Mouse (Mus musculus): ENCODE measurements at regions not wholly inside any gene's neighbourhood (a gene's known extent, or its start where the extent isn't known, plus 50 kb on each side); places are given as distances from the start of the nearest gene placed in this dataset.

GRCm38 (mm10) chrX:14592793-14593192, 381.8 kb downstream of the H2al1n start:
- DNase-seq (ENCODE audit: low spot score in 2 of 2): no peak

DNA sequence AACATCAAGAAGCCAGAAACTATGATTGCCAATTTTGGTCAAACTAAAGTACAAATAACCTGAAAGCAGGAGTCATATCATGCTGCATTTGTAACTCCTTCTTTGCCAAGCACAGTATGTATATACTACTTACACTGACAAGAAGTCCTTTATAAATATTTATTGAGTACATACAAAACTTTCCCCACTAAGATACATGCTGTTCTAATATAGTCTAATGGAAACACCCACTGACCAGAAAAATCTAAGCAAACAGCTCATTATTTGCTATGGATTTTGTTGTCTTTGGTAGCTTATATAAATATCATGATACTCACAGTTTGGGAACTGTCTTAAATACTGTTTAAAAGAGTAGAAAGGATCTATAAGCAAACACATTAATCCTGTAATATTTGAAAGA, 385.9 kb downstream of the H2al1n start:
- no peak for DNase-seq (ENCODE audit: low spot score in 2 of 2)

- DNase-seq (ENCODE audit: low spot score in 2 of 2): no peak
Observed at GRCm38 (mm10) chrX:14601916-14602315, 391.0 kb downstream of the H2al1n start.

GRCm38 (mm10) chrX:14609196-14609595, 398.2 kb downstream of the H2al1n start:
- DNase-seq (ENCODE audit: low spot score in 2 of 2): no peak

DNA sequence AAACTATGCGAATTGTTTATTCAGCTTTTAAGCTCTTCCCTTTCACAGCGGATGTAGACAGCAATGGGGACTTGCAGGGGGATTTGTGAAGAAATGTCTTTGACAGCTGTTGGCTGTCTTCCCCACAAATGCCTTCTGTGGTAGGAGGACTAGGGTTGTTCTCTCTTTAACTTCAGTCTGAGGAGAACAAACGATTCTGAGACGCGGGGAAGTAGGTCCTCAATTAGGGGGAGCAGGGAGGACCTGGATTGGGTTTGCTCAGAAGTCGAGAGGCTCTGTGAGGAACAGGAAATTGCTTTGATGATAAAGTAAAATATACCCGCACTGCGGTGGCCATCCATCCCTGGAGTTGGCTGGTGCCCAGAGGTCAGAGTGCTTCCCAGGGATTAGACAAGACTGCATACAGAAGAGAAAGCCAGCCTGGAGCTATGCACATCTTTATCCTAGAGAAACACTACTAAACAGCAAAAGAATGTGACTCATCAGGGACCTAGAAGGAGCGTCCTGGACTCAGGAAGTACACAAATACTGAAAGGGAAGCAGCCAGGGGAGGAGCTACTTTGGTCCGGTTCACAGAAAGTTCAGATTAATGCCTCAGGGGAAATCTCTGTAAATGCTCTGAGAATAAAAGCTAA, 417.4 kb downstream of the H2al1n start:
- peak; percentile 4 to 12 for DNase-seq (ENCODE audit: low spot score in 2 of 2)

- DNase-seq (ENCODE audit: low spot score in 2 of 2): no peak
Observed at GRCm38 (mm10) chrX:14639378-14639777, 428.4 kb downstream of the H2al1n start.

GRCm38 (mm10) chrX:14664852-14665251, 453.9 kb downstream of the H2al1n start:
- DNase-seq (ENCODE audit: low spot score in 2 of 2): no peak

DNA sequence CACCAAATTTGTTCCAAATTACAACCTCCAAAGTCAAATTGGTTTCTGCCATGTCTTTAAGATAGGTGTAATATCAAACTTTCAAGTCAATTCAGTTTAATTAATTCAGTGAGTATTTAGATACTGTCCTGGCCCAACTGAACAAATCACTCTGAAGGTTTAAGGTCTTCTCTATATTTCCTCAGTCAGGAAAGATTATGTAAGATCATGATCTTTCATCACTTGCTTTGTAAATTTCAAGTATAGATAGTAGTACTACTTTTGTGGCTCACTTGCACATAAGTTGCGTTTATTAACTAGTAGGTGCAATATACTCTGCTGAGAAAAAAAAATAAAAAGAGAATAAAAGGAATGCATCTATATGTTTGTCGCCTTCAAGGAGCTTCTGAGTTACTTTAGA, 485.4 kb downstream of the H2al1n start:
- DNase-seq (ENCODE audit: low spot score in 2 of 2): no peak

GRCm38 (mm10) chrX:14738999-14739398, 528.1 kb downstream of the H2al1n start:
- DNase-seq (ENCODE audit: low spot score in 2 of 2): no peak

Data from layer of hippocampus, postnatal 10 days (tissue).